Mouse (Mus musculus) olfactory bulb, adult 2 months (tissue): Measurements from ENCODE around the gene Ptprc.

Experiments
- CTCF ChIP-seq: fragments of 200-500 bp; IDR thresholded peaks from 2 replicates; pipeline ENCODE4 v1.5.1; 2012; ENCODE audit warnings: low read depth, mild to moderate bottlenecking, low read length, moderate library complexity; ENCODE audit not compliant: insufficient read depth
- POLR2A ChIP-seq: fragments of 200-500 bp; IDR thresholded peaks from 2 replicates; pipeline ENCODE4 v1.6.1; 2012; ENCODE audit warnings: mild to moderate bottlenecking, low read depth, low read length, moderate library complexity; ENCODE audit not compliant: insufficient read depth

- TF ChIP-seq POLR2A, result no peak
- no peak for TF ChIP-seq CTCF
Measured at GRCm38 (mm10) chr1:138044196-138044945, 131.1 kb downstream of the Ptprc start.
